Mouse (Mus musculus) forebrain, embryonic 12.5 days (tissue): ENCODE results near the gene Ccdc110. TPM values are rescaled to one million over a fixed set of nuclear protein-coding genes. Genes with fewer than 3 reads are reported as not detected.

Source experiments
- ATAC-seq: fragments of 200-750 bp; cut with Nextera tagmentation; 2 replicates; pipeline ENCODE4 v1.8.0; 2017; ENCODE audit warnings: moderate TSS enrichment; ENCODE audit not compliant: low FRiP score
- H3K27ac ChIP-seq: fragments of 300-500 bp; sonication (generic); 2 replicates; pipeline ENCODE4 v1.5.1; 2016; ENCODE audit warnings: mild to moderate bottlenecking
- H3K27me3 ChIP-seq: fragments of 300-500 bp; sonication (generic); 2 replicates; pipeline ENCODE4 v1.6.1; 2016; ENCODE audit warnings: mild to moderate bottlenecking
- H3K36me3 ChIP-seq: fragments of 300-500 bp; sonication (generic); replicated peaks from 2 replicates; pipeline ENCODE4 v1.6.1; 2016; ENCODE audit warnings: mild to moderate bottlenecking
- H3K4me1 ChIP-seq: fragments of 300-500 bp; sonication (generic); 2 replicates; pipeline ENCODE4 v1.6.1; 2016
- H3K4me2 ChIP-seq: fragments of 300-500 bp; sonication (generic); 2 replicates; pipeline ENCODE4 v1.6.1; 2016; ENCODE audit warnings: mild to moderate bottlenecking, moderate library complexity
- H3K4me3 ChIP-seq: fragments of 300-500 bp; sonication (generic); replicated peaks from 2 replicates; pipeline ENCODE4 v1.5.1; 2016; ENCODE audit warnings: mild to moderate bottlenecking
- H3K9ac ChIP-seq: fragments of 300-500 bp; sonication (generic); 2 replicates; pipeline ENCODE4 v1.6.1; 2016; ENCODE audit warnings: mild to moderate bottlenecking
- H3K9me3 ChIP-seq: fragments of 300-500 bp; sonication (generic); 2 replicates; pipeline ENCODE4 v1.6.1; 2016
- WGBS: fragments of 180-500 bp; shearing (Covaris S2); methylation state at CpG from one replicate; pipeline ENCODE4 v1.1.7; 2016; 5-methylcytosine and 5-hydroxymethylcytosine counted together
- polyA plus RNA-seq: library from polyadenylated mRNA; unstranded; fragments of >200 nt; fragmentation: Nextera tagmentation; extraction: Ambion mirVana; gene quantifications from 2 replicates; pipeline ENCODE4 v1.2.1, GENCODE M21; 2016

The Ccdc110 gene
- polyA plus RNA-seq: 0.08 and 0.13 TPM in 2 replicates

GRCm38 (mm10) chr8:45934582-45935014 is at the start of gene Ccdc110:
Ccdc110 (plus strand) TSS chr8:45934619.
- 0 out of 2 replicates have a peak within 1 kb of the TSS, but pooled peaks have one; percentile 17 for H3K9ac ChIP-seq
- WGBS: 3% methylated on average over 23 of the region's 23 CpGs
- H3K27ac ChIP-seq: no peak within 1 kb of the TSS

GRCm38 (mm10) chr8:45885202-45885685 is 49.2 kb upstream of the Ccdc110 start, which contains the start of gene Pdlim3:
Pdlim3 (plus strand) TSS chr8:45885461.
- peak; percentile 53 for ATAC-seq
- Histone ChIP-seq H3K27me3 (peaks cover 26% of the 10 kb centered on the region; the same call in 1 of the 2 replicates), H3K36me3 (no peaks in the 10 kb centered on the region), H3K9ac (peak within 1 kb of the TSS; percentile 29; the same call in 1 of the 2 replicates), H3K27ac (no peak within 1 kb of the TSS), H3K4me3 (peak within 1 kb of the TSS; percentile 37), H3K9me3 (0 out of 2 replicates have a peak, but pooled peaks cover under 1% of the 10 kb centered on the region), H3K4me1 (peaks cover 16% of the 10 kb centered on the region), H3K4me2 (peak within 1 kb of the TSS; percentile 81)
- WGBS: under 1% methylated on average over 22 of the region's 22 CpGs

More at GRCm38 (mm10) chr8:45934582-45935014, at the start of gene Ccdc110:
- H3K4me2 ChIP-seq: peak within 1 kb of the TSS; percentile 59
- peaks cover 4% of the 10 kb centered on the region for H3K4me1 ChIP-seq
- peak within 1 kb of the TSS; percentile 37 for H3K4me3 ChIP-seq
- ATAC-seq: peak; percentile 73
- H3K36me3 ChIP-seq: no peaks in the 10 kb centered on the region
- H3K9me3 ChIP-seq: no peaks in the 10 kb centered on the region
- H3K27me3 ChIP-seq: no peaks in the 10 kb centered on the region

GRCm38 (mm10) chr8:45885775-45886174 is 48.6 kb upstream of the Ccdc110 start:
- ATAC-seq: no peak
- Histone ChIP-seq H3K4me1 (peaks cover 16% of the 10 kb centered on the region), H3K9me3 (no peaks in the 10 kb centered on the region), H3K36me3 (no peaks in the 10 kb centered on the region), H3K4me3 (peak overlapping the region; percentile 37), H3K27me3 (peaks cover 26% of the 10 kb centered on the region; the same call in 1 of the 2 replicates), H3K27ac (no peak overlapping the region), H3K4me2 (peak overlapping the region; percentile 81), H3K9ac (peak overlapping the region; percentile 29; the same call in 1 of the 2 replicates)
- WGBS: 35% methylated on average over 2 of the region's 2 CpGs

GRCm38 (mm10) chr8:45889737-45890136 is 44.7 kb upstream of the Ccdc110 start:
- WGBS: 94% methylated on average over 7 of the region's 7 CpGs

GRCm38 (mm10) chr8:45896590-45896989 is 37.8 kb upstream of the Ccdc110 start:
- Histone ChIP-seq H3K27me3 (0 out of 2 replicates have a peak, but pooled peaks cover 2% of the 10 kb centered on the region), H3K27ac (no peak overlapping the region), H3K4me1 (0 out of 2 replicates have a peak, but pooled peaks cover 2% of the 10 kb centered on the region), H3K9ac (no peak overlapping the region), H3K9me3 (no peaks in the 10 kb centered on the region), H3K36me3 (no peaks in the 10 kb centered on the region), H3K4me3 (no peak overlapping the region), H3K4me2 (no peak overlapping the region)
- ATAC-seq: no peak
- WGBS: 80% methylated on average over 3 of the region's 3 CpGs

More at GRCm38 (mm10) chr8:45889737-45890136, 44.7 kb upstream of the Ccdc110 start:
- Histone ChIP-seq H3K4me3 (no peak overlapping the region), H3K36me3 (no peaks in the 10 kb centered on the region), H3K9ac (no peak overlapping the region), H3K4me1 (peaks cover 10% of the 10 kb centered on the region), H3K27ac (no peak overlapping the region), H3K27me3 (peaks cover 10% of the 10 kb centered on the region; the same call in 1 of the 2 replicates), H3K9me3 (no peaks in the 10 kb centered on the region), H3K4me2 (no peak overlapping the region)
- ATAC-seq: no peak

- Histone ChIP-seq H3K27me3 (peaks cover 14% of the 10 kb centered on the region), H3K4me3 (no peak overlapping the region), H3K27ac (no peak overlapping the region), H3K4me1 (peaks cover 4% of the 10 kb centered on the region; the same call in 1 of the 2 replicates), H3K9me3 (no peaks in the 10 kb centered on the region), H3K9ac (no peak overlapping the region), H3K4me2 (no peak overlapping the region), H3K36me3 (no peaks in the 10 kb centered on the region)
- ATAC-seq: no peak
- WGBS: 62% methylated on average over 3 of the region's 3 CpGs
These were observed 34.6 kb upstream of the Ccdc110 start for GRCm38 (mm10) chr8:45899783-45900182.

- WGBS: 82% methylated on average over 8 of the region's 8 CpGs
- no peak for ATAC-seq
- no peak overlapping the region for H3K4me2 ChIP-seq
These were observed 32.8 kb upstream of the Ccdc110 start for GRCm38 (mm10) chr8:45901626-45902025.

GRCm38 (mm10) chr8:45903659-45904058 is 30.8 kb upstream of the Ccdc110 start:
- Histone ChIP-seq H3K4me3 (no peak overlapping the region), H3K36me3 (no peaks in the 10 kb centered on the region), H3K4me2 (no peak overlapping the region), H3K4me1 (peaks cover 17% of the 10 kb centered on the region; the same call in 1 of the 2 replicates), H3K27me3 (peaks cover 14% of the 10 kb centered on the region), H3K9ac (no peak overlapping the region), H3K27ac (no peak overlapping the region), H3K9me3 (no peaks in the 10 kb centered on the region)
- 58% methylated on average over 3 of the region's 3 CpGs for WGBS
- ATAC-seq: no peak

More at GRCm38 (mm10) chr8:45901626-45902025, 32.8 kb upstream of the Ccdc110 start:
- Histone ChIP-seq H3K27me3 (peaks cover 14% of the 10 kb centered on the region), H3K9ac (no peak overlapping the region), H3K27ac (no peak overlapping the region), H3K36me3 (no peaks in the 10 kb centered on the region), H3K4me3 (no peak overlapping the region), H3K4me1 (peaks cover 10% of the 10 kb centered on the region; the same call in 1 of the 2 replicates), H3K9me3 (no peaks in the 10 kb centered on the region)

- Histone ChIP-seq H3K4me1 (peaks cover 17% of the 10 kb centered on the region), H3K4me2 (no peak overlapping the region), H3K9me3 (no peaks in the 10 kb centered on the region), H3K9ac (no peak overlapping the region), H3K4me3 (no peak overlapping the region), H3K27me3 (peaks cover 14% of the 10 kb centered on the region), H3K27ac (no peak overlapping the region), H3K36me3 (no peaks in the 10 kb centered on the region)
- ATAC-seq: peak; percentile 53; the same call in 1 of the 2 replicates
- 28% methylated on average over 7 of the region's 7 CpGs for WGBS
These were observed 28.7 kb upstream of the Ccdc110 start for GRCm38 (mm10) chr8:45905591-45906250.

GRCm38 (mm10) chr8:45906251-45906619 is 28.2 kb upstream of the Ccdc110 start:
- peak; percentile 36; the same call in 1 of the 2 replicates for ATAC-seq
- no peak overlapping the region for H3K9ac ChIP-seq

GRCm38 (mm10) chr8:45913707-45914106 is 20.7 kb upstream of the Ccdc110 start:
- Histone ChIP-seq H3K4me2 (no peak overlapping the region), H3K9ac (no peak overlapping the region), H3K27ac (no peak overlapping the region), H3K36me3 (no peaks in the 10 kb centered on the region), H3K4me3 (no peak overlapping the region), H3K9me3 (no peaks in the 10 kb centered on the region), H3K4me1 (peaks cover 3% of the 10 kb centered on the region), H3K27me3 (no peaks in the 10 kb centered on the region)
- WGBS: 86% methylated on average over 11 of the region's 11 CpGs
- ATAC-seq: no peak

More at GRCm38 (mm10) chr8:45906251-45906619, 28.2 kb upstream of the Ccdc110 start:
- Histone ChIP-seq H3K4me2 (no peak overlapping the region), H3K27ac (no peak overlapping the region), H3K36me3 (no peaks in the 10 kb centered on the region), H3K27me3 (peaks cover 14% of the 10 kb centered on the region), H3K4me1 (peaks cover 17% of the 10 kb centered on the region), H3K4me3 (no peak overlapping the region), H3K9me3 (no peaks in the 10 kb centered on the region)
- WGBS: 36% methylated on average over 4 of the region's 4 CpGs

- H3K4me3 ChIP-seq: no peak overlapping the region
- no peak overlapping the region for H3K9ac ChIP-seq
These were observed 17.9 kb upstream of the Ccdc110 start for GRCm38 (mm10) chr8:45916496-45916895.

More at GRCm38 (mm10) chr8:45916496-45916895, 17.9 kb upstream of the Ccdc110 start:
- 88% methylated on average over 3 of the region's 3 CpGs for WGBS
- Histone ChIP-seq H3K27ac (no peak overlapping the region), H3K36me3 (no peaks in the 10 kb centered on the region), H3K4me2 (no peak overlapping the region), H3K27me3 (no peaks in the 10 kb centered on the region), H3K4me1 (no peaks in the 10 kb centered on the region), H3K9me3 (no peaks in the 10 kb centered on the region)
- ATAC-seq: no peak
